Mouse (Mus musculus): ENCODE measurements around the gene Btbd11. TPM values are rescaled to one million over a fixed set of nuclear protein-coding genes. Genes with fewer than 3 reads are reported as not detected.

Btbd11 gene
- polyA plus RNA-seq, 1 experiment from 2014 or later = 2.8 TPM

GRCm38 (mm10) chr10:85446700-85447099 lies 60.1 kb downstream of the Btbd11 start:
- H3K27me3 ChIP-seq (ENCODE audit: control insufficient read depth, insufficient read depth, low read length) = no peaks in the 10 kb centered on the region
- H3K36me3 ChIP-seq (ENCODE audit: control insufficient read depth, insufficient read depth, low read length) = no peaks in the 10 kb centered on the region
- no peaks in the 10 kb centered on the region for H3K4me1 ChIP-seq (ENCODE audit: control insufficient read depth, insufficient read depth, low read length)
- H3K27ac ChIP-seq (ENCODE audit: low read length) = no peak overlapping the region
- no peaks in the 10 kb centered on the region for H3K9me3 ChIP-seq (replicated peaks; ENCODE audit: control insufficient read depth, low read length)
- H3K9ac ChIP-seq (ENCODE audit: low read length) = no peak overlapping the region
- H3K4me2 ChIP-seq (ENCODE audit: low read depth, low read length) = no peak overlapping the region
- WGBS = 79% methylated on average over 1 of the region's 1 CpGs
- ATAC-seq (ENCODE audit: insufficient read depth, low FRiP score) = no peak
- no peak overlapping the region for H3K4me3 ChIP-seq (replicated peaks; ENCODE audit: low read length)

- Histone ChIP-seq H3K9ac (ENCODE audit: low read length) (no peak overlapping the region), H3K27me3 (ENCODE audit: control insufficient read depth, insufficient read depth, low read length) (no peaks in the 10 kb centered on the region), H3K4me1 (ENCODE audit: control insufficient read depth, insufficient read depth, low read length) (no peaks in the 10 kb centered on the region), H3K9me3 (replicated peaks; ENCODE audit: control insufficient read depth, low read length) (no peaks in the 10 kb centered on the region), H3K4me2 (ENCODE audit: low read depth, low read length) (no peak overlapping the region), H3K4me3 (replicated peaks; ENCODE audit: low read length) (no peak overlapping the region), H3K36me3 (ENCODE audit: control insufficient read depth, insufficient read depth, low read length) (no peaks in the 10 kb centered on the region), H3K27ac (ENCODE audit: low read length) (no peak overlapping the region)
- 73% methylated on average over 2 of the region's 2 CpGs for WGBS
- ATAC-seq (ENCODE audit: insufficient read depth, low FRiP score) = no peak
These were observed 61.3 kb downstream of the Btbd11 start for GRCm38 (mm10) chr10:85447869-85448268.

GRCm38 (mm10) chr10:85451629-85452368 lies 65.2 kb downstream of the Btbd11 start:
- Histone ChIP-seq H3K27ac (ENCODE audit: low read length) (no peak overlapping the region), H3K36me3 (ENCODE audit: control insufficient read depth, insufficient read depth, low read length) (no peaks in the 10 kb centered on the region), H3K27me3 (ENCODE audit: control insufficient read depth, insufficient read depth, low read length) (no peaks in the 10 kb centered on the region), H3K4me1 (ENCODE audit: control insufficient read depth, insufficient read depth, low read length) (no peaks in the 10 kb centered on the region), H3K9me3 (replicated peaks; ENCODE audit: control insufficient read depth, low read length) (no peaks in the 10 kb centered on the region), H3K9ac (ENCODE audit: low read length) (no peak overlapping the region), H3K4me2 (ENCODE audit: low read depth, low read length) (no peak overlapping the region), H3K4me3 (replicated peaks; ENCODE audit: low read length) (no peak overlapping the region)
- 36% methylated on average over 8 of the region's 8 CpGs for WGBS
- no peak for ATAC-seq (ENCODE audit: insufficient read depth, low FRiP score)

GRCm38 (mm10) chr10:85453221-85453775 lies 66.7 kb downstream of the Btbd11 start:
- no peak overlapping the region for H3K4me3 ChIP-seq (replicated peaks; ENCODE audit: low read length)
- H3K27me3 ChIP-seq (ENCODE audit: control insufficient read depth, insufficient read depth, low read length) = no peaks in the 10 kb centered on the region
- no peak overlapping the region for H3K27ac ChIP-seq (ENCODE audit: low read length)
- no peak overlapping the region for H3K9ac ChIP-seq (ENCODE audit: low read length)
- no peaks in the 10 kb centered on the region for H3K36me3 ChIP-seq (ENCODE audit: control insufficient read depth, insufficient read depth, low read length)
- no peaks in the 10 kb centered on the region for H3K9me3 ChIP-seq (replicated peaks; ENCODE audit: control insufficient read depth, low read length)
- WGBS = 87% methylated on average over 2 of the region's 2 CpGs
- no peaks in the 10 kb centered on the region for H3K4me1 ChIP-seq (ENCODE audit: control insufficient read depth, insufficient read depth, low read length)
- ATAC-seq (ENCODE audit: insufficient read depth, low FRiP score) = no peak
- H3K4me2 ChIP-seq (ENCODE audit: low read depth, low read length) = no peak overlapping the region

- Histone ChIP-seq H3K4me3 (replicated peaks; ENCODE audit: low read length) (no peak overlapping the region), H3K9me3 (replicated peaks; ENCODE audit: control insufficient read depth, low read length) (no peaks in the 10 kb centered on the region), H3K36me3 (ENCODE audit: control insufficient read depth, insufficient read depth, low read length) (no peaks in the 10 kb centered on the region), H3K9ac (ENCODE audit: low read length) (no peak overlapping the region), H3K4me1 (ENCODE audit: control insufficient read depth, insufficient read depth, low read length) (no peaks in the 10 kb centered on the region), H3K27ac (ENCODE audit: low read length) (no peak overlapping the region), H3K4me2 (ENCODE audit: low read depth, low read length) (no peak overlapping the region), H3K27me3 (ENCODE audit: control insufficient read depth, insufficient read depth, low read length) (no peaks in the 10 kb centered on the region)
- 58% methylated on average over 4 of the region's 4 CpGs for WGBS
- ATAC-seq (ENCODE audit: insufficient read depth, low FRiP score) = no peak
These were observed 69.4 kb downstream of the Btbd11 start for GRCm38 (mm10) chr10:85455985-85456384.

GRCm38 (mm10) chr10:85458744-85459344 lies 72.2 kb downstream of the Btbd11 start:
- 24% methylated on average over 17 of the region's 17 CpGs for WGBS
- Histone ChIP-seq H3K27ac (ENCODE audit: low read length) (no peak overlapping the region), H3K9ac (ENCODE audit: low read length) (no peak overlapping the region), H3K9me3 (replicated peaks; ENCODE audit: control insufficient read depth, low read length) (no peaks in the 10 kb centered on the region), H3K36me3 (ENCODE audit: control insufficient read depth, insufficient read depth, low read length) (no peaks in the 10 kb centered on the region), H3K27me3 (ENCODE audit: control insufficient read depth, insufficient read depth, low read length) (no peaks in the 10 kb centered on the region), H3K4me2 (ENCODE audit: low read depth, low read length) (peak overlapping the region; percentile 4; the same call in 1 of the 2 replicates), H3K4me1 (ENCODE audit: control insufficient read depth, insufficient read depth, low read length) (no peaks in the 10 kb centered on the region), H3K4me3 (replicated peaks; ENCODE audit: low read length) (no peak overlapping the region)
- 0 out of 2 replicates have a peak, but pooled peaks have one; percentile 60 for ATAC-seq (ENCODE audit: insufficient read depth, low FRiP score)

- Histone ChIP-seq H3K9me3 (replicated peaks; ENCODE audit: control insufficient read depth, low read length) (no peaks in the 10 kb centered on the region), H3K27me3 (ENCODE audit: control insufficient read depth, insufficient read depth, low read length) (no peaks in the 10 kb centered on the region), H3K9ac (ENCODE audit: low read length) (no peak overlapping the region), H3K27ac (ENCODE audit: low read length) (no peak overlapping the region), H3K36me3 (ENCODE audit: control insufficient read depth, insufficient read depth, low read length) (no peaks in the 10 kb centered on the region), H3K4me3 (replicated peaks; ENCODE audit: low read length) (no peak overlapping the region), H3K4me2 (ENCODE audit: low read depth, low read length) (no peak overlapping the region), H3K4me1 (ENCODE audit: control insufficient read depth, insufficient read depth, low read length) (no peaks in the 10 kb centered on the region)
- ATAC-seq (ENCODE audit: insufficient read depth, low FRiP score) = no peak
- WGBS = 92% methylated on average over 10 of the region's 10 CpGs
These were observed 74.1 kb downstream of the Btbd11 start for GRCm38 (mm10) chr10:85460736-85461135.

GRCm38 (mm10) chr10:85464152-85464551 lies 77.5 kb downstream of the Btbd11 start:
- no peak for ATAC-seq (ENCODE audit: insufficient read depth, low FRiP score)
- 46% methylated on average over 6 of the region's 6 CpGs for WGBS

More at GRCm38 (mm10) chr10:85464152-85464551, 77.5 kb downstream of the Btbd11 start:
- no peaks in the 10 kb centered on the region for H3K36me3 ChIP-seq (ENCODE audit: control insufficient read depth, insufficient read depth, low read length)
- H3K9ac ChIP-seq (ENCODE audit: low read length) = no peak overlapping the region
- no peaks in the 10 kb centered on the region for H3K9me3 ChIP-seq (replicated peaks; ENCODE audit: control insufficient read depth, low read length)
- no peak overlapping the region for H3K27ac ChIP-seq (ENCODE audit: low read length)
- H3K27me3 ChIP-seq (ENCODE audit: control insufficient read depth, insufficient read depth, low read length) = no peaks in the 10 kb centered on the region
- H3K4me1 ChIP-seq (ENCODE audit: control insufficient read depth, insufficient read depth, low read length) = no peaks in the 10 kb centered on the region
- H3K4me3 ChIP-seq (replicated peaks; ENCODE audit: low read length) = no peak overlapping the region
- H3K4me2 ChIP-seq (ENCODE audit: low read depth, low read length) = no peak overlapping the region

Measured in stomach, embryonic 16.5 days (tissue).